Mouse (Mus musculus): ENCODE measurements around the gene Atp2b2. TPM values are rescaled to one million over a fixed set of nuclear protein-coding genes. Genes with fewer than 3 reads are reported as not detected.

The Atp2b2 gene
- polyA plus RNA-seq, 1 experiment, result 1.6 TPM

DNA sequence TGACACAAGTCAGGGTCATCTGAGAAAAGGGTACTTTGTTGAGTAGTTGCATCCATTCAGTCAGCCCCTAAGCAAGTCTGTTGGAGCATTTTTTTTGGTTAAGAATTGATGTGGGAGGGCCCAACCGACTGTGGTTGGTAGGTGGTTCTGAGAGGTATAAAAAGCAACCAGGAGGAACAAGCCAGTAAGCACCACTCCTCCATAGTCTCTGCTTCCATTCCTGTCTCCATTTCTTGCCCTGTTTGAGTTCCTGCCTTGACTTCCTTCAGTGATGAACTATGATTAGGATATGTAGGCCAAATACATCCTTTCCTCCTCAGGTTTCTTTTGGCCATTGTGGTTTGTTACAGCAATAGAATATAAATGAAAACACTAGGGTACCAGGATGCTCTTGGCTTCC is 299.3 kb downstream of the Atp2b2 start:
- DNase-seq, result no peak
- H3K4me3 ChIP-seq (replicated peaks; ENCODE audit: extremely low read depth, low read depth, low read length), result no peak overlapping the region
- no peak for TF ChIP-seq CTCF (IDR thresholded peaks at IDR 0.05; ENCODE audit: insufficient read depth, low read length)
- no peak for TF ChIP-seq POLR2A (IDR thresholded peaks at IDR 0.05; ENCODE audit: borderline replicate concordance, extremely low read depth, low read depth, low read length)
- WGBS, result 35% methylated on average over 1 of the region's 1 CpGs
- peaks cover 3% of the 10 kb centered on the region; the same call in 1 of the 2 replicates for H3K4me1 ChIP-seq (ENCODE audit: control insufficient read depth, insufficient read depth, low read length)

DNA sequence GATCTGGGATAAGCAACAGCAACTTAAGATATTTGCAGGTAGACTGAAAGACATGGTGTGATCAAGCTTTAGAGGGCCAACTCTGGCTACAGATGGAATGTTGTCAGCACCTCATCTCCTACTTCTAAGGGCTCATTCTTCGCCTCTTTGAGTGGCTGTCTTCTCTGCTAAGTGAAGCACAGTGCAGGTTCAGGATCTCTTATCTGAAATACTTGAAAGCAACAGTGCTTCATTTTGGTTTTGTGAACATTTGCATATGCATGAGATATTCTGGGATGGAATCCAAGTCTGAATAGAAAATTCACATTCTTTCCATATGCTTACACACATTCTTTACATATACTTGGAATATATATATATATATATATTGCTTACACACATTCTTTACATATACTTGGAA is 300.1 kb downstream of the Atp2b2 start:
- no peak overlapping the region for H3K4me3 ChIP-seq (replicated peaks; ENCODE audit: extremely low read depth, low read depth, low read length)
- DNase-seq, result no peak
- H3K4me1 ChIP-seq (ENCODE audit: control insufficient read depth, insufficient read depth, low read length), result peaks cover 3% of the 10 kb centered on the region; the same call in 1 of the 2 replicates
- no peak for TF ChIP-seq CTCF (IDR thresholded peaks at IDR 0.05; ENCODE audit: insufficient read depth, low read length)
- 50% methylated on average over 1 of the region's 1 CpGs for WGBS

DNA sequence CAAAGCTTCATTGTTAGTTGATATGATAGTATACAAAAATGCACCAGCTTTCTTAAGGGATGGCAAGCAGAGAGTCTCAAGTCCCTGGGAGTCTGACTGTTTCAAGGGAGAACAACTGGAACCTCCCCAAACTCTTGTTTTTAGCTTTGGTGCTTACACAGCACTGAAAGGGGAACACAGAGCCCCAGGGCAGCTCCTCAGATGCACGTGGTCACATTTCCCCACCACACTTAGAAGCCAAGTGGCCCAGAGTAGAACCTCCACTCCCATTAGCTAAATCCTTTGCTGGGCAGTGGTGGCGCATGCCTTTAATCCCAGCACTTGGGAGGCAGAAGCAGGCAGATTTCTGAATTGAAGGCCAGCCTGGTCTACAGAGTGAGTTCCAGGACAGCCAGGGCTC is 301.0 kb downstream of the Atp2b2 start:
- Histone ChIP-seq H3K4me3 (replicated peaks; ENCODE audit: extremely low read depth, low read depth, low read length) (no peak overlapping the region), H3K4me1 (ENCODE audit: control insufficient read depth, insufficient read depth, low read length) (peaks cover 3% of the 10 kb centered on the region; the same call in 1 of the 2 replicates)
- DNase-seq, result no peak
- TF ChIP-seq POLR2A (IDR thresholded peaks at IDR 0.05; ENCODE audit: borderline replicate concordance, extremely low read depth, low read depth, low read length) (no peak), CTCF (IDR thresholded peaks at IDR 0.05; ENCODE audit: insufficient read depth, low read length) (no peak)
- WGBS, result 51% methylated on average over 2 of the region's 2 CpGs

DNA sequence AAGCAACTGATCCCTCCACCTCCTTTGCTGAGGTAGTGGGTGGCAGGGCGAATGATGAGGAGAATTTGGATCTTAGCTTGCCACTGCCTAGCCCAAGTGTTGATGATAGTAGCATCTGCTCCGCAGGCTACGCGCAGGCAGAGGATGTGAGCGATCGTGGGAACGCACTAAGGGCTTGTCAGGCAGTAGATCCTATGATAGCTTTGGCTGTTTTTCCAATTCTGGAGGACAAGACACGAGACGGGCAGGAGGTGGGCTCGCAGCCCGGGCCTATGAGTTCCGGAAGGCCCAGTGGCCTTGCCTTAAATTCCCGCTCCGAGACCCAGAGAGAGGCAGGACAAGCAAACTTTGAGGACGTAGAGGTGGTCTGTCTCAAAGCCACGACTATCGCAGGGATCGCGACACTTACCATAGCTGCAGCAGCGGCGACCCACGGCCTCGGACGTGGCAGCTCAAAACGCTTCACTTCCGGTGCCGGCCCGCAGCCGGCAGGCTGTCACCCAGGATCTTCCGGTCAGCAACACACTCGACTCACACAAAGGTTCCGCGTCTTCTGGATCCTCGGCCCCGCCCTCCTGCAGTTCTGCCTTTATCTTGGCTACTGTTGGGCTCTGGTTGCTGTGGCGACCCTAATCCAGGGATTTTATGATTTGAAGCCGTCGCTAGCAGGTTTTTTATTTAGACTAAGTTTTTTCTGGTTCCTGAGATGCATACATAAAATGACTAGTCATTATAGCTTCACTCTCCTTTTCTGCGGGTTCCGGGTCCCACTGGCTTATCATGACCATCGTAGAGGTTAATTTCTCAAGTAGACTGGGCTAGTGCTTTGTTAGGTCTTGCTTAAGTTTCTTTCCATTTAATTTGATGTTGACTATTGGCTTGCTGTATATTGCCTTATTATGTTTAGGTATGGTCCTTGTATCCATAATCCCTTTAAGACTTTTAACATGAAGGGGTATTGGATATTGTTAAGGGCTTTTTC is 301.9 kb downstream of the Atp2b2 start, which contains the start of gene Sec13:
Gene Sec13, minus strand, starts transcription at position 508 of the 982 bp plus-strand sequence.
- peak within 1 kb of the TSS; percentile 98 for H3K4me3 ChIP-seq (replicated peaks; ENCODE audit: extremely low read depth, low read depth, low read length)
- 6% methylated on average over 41 of the region's 41 CpGs for WGBS
- peak; percentile 91; the same call in 1 of the 2 replicates for TF ChIP-seq POLR2A (IDR thresholded peaks at IDR 0.05; ENCODE audit: borderline replicate concordance, extremely low read depth, low read depth, low read length)
- no peak for TF ChIP-seq CTCF (IDR thresholded peaks at IDR 0.05; ENCODE audit: insufficient read depth, low read length)
- peak; percentile 86 for DNase-seq
- H3K4me1 ChIP-seq (ENCODE audit: control insufficient read depth, insufficient read depth, low read length), result peaks cover 3% of the 10 kb centered on the region; the same call in 1 of the 2 replicates

DNA sequence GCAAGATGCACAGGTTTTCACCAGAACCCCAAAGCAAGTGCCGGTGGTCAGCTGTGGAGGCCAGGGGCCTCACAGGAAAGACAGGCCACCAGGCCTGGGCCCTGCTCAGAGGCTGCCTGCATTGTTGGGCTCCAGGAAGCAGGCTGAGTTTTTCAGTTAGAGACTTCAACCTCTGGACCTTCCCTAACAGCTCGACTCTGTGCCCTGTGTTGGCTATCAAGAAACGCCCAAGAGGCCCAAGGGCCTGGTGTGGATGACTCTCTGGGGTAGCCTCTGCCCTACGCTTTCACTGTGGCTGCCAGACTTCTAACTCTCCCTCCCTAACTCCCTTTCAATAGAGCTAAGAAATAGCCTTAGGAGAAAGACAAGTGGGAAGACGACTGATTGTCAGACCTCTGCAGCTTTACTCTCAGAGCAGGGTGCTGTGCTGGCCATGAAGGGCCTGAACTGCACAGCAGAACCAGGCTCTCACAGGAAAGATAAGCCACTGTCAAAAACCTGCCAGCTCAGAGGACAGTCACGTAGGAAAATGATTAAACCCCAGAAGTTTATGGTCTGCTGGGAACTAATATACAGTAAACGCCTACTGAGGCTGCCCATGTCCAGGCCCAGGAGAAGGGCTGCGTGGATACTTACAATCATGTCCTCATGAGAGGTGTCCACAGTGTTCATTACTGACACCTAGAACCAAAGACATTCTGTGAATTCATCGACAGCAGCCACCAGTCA is 304.9 kb downstream of the Atp2b2 start:
- Histone ChIP-seq H3K4me1 (ENCODE audit: control insufficient read depth, insufficient read depth, low read length) (peaks cover 3% of the 10 kb centered on the region; the same call in 1 of the 2 replicates), H3K4me3 (replicated peaks; ENCODE audit: extremely low read depth, low read depth, low read length) (no peak overlapping the region)
- DNase-seq, result no peak
- WGBS, result 89% methylated on average over 9 of the region's 9 CpGs
- no peak for TF ChIP-seq CTCF (IDR thresholded peaks at IDR 0.05; ENCODE audit: insufficient read depth, low read length)
- no peak for TF ChIP-seq POLR2A (IDR thresholded peaks at IDR 0.05; ENCODE audit: borderline replicate concordance, extremely low read depth, low read depth, low read length)

DNA sequence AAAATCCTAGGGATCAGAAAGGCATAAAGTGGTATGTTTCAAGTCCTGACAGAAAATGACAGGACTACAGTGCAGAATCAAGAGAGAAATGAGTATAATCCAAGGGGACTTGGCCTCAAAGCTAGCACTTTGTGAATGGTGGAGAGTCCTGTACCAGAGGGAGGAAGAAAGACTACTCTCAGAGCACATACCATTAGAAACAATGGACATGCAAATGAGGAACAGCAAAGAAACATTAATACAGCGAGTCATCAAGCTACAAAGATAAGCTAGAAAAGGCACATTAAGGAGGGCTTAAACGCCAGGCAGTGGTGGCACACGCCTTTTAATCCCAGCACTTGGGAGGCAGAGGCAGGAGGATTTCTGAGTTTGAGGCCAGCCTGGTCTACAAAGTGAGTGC is 311.1 kb downstream of the Atp2b2 start:
- H3K4me1 ChIP-seq (ENCODE audit: control insufficient read depth, insufficient read depth, low read length), result no peaks in the 10 kb centered on the region
- 92% methylated on average over 3 of the region's 3 CpGs for WGBS
- DNase-seq, result no peak
- no peak overlapping the region for H3K4me3 ChIP-seq (replicated peaks; ENCODE audit: extremely low read depth, low read depth, low read length)
- no peak for TF ChIP-seq POLR2A (IDR thresholded peaks at IDR 0.05; ENCODE audit: borderline replicate concordance, extremely low read depth, low read depth, low read length)

DNA sequence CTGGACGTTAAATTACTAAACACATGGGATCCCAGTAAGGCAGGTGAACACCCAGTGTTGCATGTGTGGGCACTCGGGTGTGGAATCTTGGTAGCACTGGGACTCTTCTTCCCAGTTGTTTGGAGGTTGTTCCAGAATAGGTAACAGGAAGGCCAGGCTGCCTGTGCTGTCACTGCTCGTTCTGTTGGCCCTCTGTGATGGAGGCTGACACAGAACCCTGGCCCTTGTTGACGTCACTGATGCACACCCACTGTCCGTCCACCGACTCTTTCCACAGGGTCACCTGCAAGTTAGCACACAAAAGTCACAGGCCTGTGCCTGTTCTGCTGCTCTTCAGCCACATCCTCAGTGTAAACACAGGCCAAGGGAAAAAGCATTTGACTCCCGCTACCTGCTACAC is 314.2 kb downstream of the Atp2b2 start:
- no peak for DNase-seq
- WGBS, result 88% methylated on average over 7 of the region's 7 CpGs
- no peak overlapping the region for H3K4me3 ChIP-seq (replicated peaks; ENCODE audit: extremely low read depth, low read depth, low read length)
- no peaks in the 10 kb centered on the region for H3K4me1 ChIP-seq (ENCODE audit: control insufficient read depth, insufficient read depth, low read length)
- TF ChIP-seq CTCF (IDR thresholded peaks at IDR 0.05; ENCODE audit: insufficient read depth, low read length) (no peak), POLR2A (IDR thresholded peaks at IDR 0.05; ENCODE audit: borderline replicate concordance, extremely low read depth, low read depth, low read length) (no peak)

DNA sequence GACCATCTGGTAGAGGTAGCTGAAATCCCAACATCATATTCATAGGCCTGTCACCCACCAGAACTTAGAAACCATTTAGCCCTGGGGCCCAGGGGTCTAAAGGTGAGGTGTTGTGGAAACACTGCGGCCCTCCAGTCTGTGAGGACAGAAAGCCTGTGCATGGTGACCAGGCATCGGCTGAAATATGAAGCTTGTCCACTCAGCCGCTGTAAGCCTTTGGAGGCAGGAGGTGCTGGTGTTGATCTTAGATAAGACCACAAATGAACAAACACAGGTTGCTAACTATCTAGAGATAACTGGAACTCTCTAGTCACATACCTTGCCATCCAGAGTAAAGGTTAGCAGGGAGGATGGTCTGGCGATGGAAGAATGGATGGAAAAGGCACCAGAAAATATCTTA is 321.4 kb downstream of the Atp2b2 start:
- no peak for DNase-seq
- TF ChIP-seq CTCF (IDR thresholded peaks at IDR 0.05; ENCODE audit: insufficient read depth, low read length) (no peak), POLR2A (IDR thresholded peaks at IDR 0.05; ENCODE audit: borderline replicate concordance, extremely low read depth, low read depth, low read length) (no peak)
- no peaks in the 10 kb centered on the region; the same call in 1 of the 2 replicates for H3K4me1 ChIP-seq (ENCODE audit: control insufficient read depth, insufficient read depth, low read length)
- H3K4me3 ChIP-seq (replicated peaks; ENCODE audit: extremely low read depth, low read depth, low read length), result no peak overlapping the region
- 68% methylated on average over 4 of the region's 4 CpGs for WGBS

DNA sequence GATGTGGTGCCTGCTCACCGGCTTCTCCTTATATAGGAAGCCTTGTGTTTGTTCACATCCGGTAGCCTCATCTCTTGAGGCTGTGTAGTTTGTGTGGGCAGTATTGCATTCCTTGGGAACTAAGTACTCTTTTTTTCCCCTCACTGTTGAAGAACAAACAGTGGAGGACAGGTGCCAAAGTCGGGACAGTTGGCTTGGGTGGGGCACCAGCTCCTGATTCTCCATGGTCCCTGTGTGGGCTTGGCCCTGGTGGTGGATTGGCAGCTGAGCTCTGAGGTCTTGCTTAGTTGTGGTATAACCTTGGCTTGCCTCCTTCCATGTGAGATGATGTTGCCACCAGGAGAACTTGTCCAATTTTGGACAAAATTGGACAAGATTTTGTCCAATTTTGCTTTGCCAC is 322.5 kb downstream of the Atp2b2 start, which contains the start of gene Ghrl:
Gene Ghrl, minus strand, starts transcription at position 3 of the 400 bp plus-strand sequence.
- Histone ChIP-seq H3K4me1 (ENCODE audit: control insufficient read depth, insufficient read depth, low read length) (no peaks in the 10 kb centered on the region; the same call in 1 of the 2 replicates), H3K4me3 (replicated peaks; ENCODE audit: extremely low read depth, low read depth, low read length) (no peak within 1 kb of the TSS)
- no peak for DNase-seq
- 63% methylated on average over 3 of the region's 3 CpGs for WGBS
- no peak for TF ChIP-seq CTCF (IDR thresholded peaks at IDR 0.05; ENCODE audit: insufficient read depth, low read length)
- no peak for TF ChIP-seq POLR2A (IDR thresholded peaks at IDR 0.05; ENCODE audit: borderline replicate concordance, extremely low read depth, low read depth, low read length)

All from lung, adult 2 months (tissue).